Comparison of ENCODE assay signal across 8 mouse cellular contexts in genomic region chr7:116092710-116093465, GRCm38 (mm10). TPM values are rescaled to one million over a fixed set of nuclear protein-coding genes. Genes with fewer than 3 reads are reported as not detected.
DNase-seq lines count a peak whose midpoint lies in the region; ATAC-seq and TF ChIP-seq lines count a peak whose summit lies in the region.

No protein-coding gene starts in this region.

- H3K9ac ChIP-seq in heart, embryonic 12.5 days: peak overlapping the region; percentile 77
- H3K9ac ChIP-seq in kidney, postnatal 0 days (ENCODE audit: low read depth, low read length): peak overlapping the region; percentile 89
- H3K9ac ChIP-seq in liver, embryonic 11.5 days (ENCODE audit: low read depth, low read length): peak overlapping the region; percentile 86
- peak overlapping the region; percentile 75 for H3K9ac ChIP-seq in stomach, embryonic 14.5 days (replicated peaks; ENCODE audit: low read depth, low read length)

- peak; percentile 96 for ATAC-seq in erythroid progenitor cell, adult 5-6 weeks (replicated peaks; ENCODE audit: low FRiP score, poor library complexity, severe bottlenecking)
- peak; percentile 100 for ATAC-seq in heart, embryonic 12.5 days (ENCODE audit: insufficient number of reproducible peaks, low FRiP score)
- ATAC-seq in kidney, postnatal 0 days (replicated peaks; ENCODE audit: low FRiP score, low read depth): peak; percentile 100
- peak; percentile 100 for ATAC-seq in liver, embryonic 11.5 days (replicated peaks; ENCODE audit: low FRiP score)
- ATAC-seq in stomach, embryonic 14.5 days (ENCODE audit: insufficient number of reproducible peaks, insufficient read depth, low FRiP score, low read depth): peak; percentile 100

- H3K36me3 ChIP-seq in heart, embryonic 12.5 days: no peaks in the 10 kb centered on the region
- no peaks in the 10 kb centered on the region for H3K36me3 ChIP-seq in kidney, postnatal 0 days (ENCODE audit: insufficient read depth, low read length)
- H3K36me3 ChIP-seq in liver, embryonic 11.5 days (ENCODE audit: control insufficient read depth, insufficient read depth, low read length): no peaks in the 10 kb centered on the region
- no peaks in the 10 kb centered on the region for H3K36me3 ChIP-seq in stomach, embryonic 14.5 days (ENCODE audit: control insufficient read depth, insufficient read depth, low read length)

- TF ChIP-seq CTCF in kidney, postnatal 0 days (IDR thresholded peaks at IDR 0.05; ENCODE audit: low read depth): peak; percentile 45

- H3K4me1 ChIP-seq in heart, embryonic 12.5 days (replicated peaks): peaks cover 12% of the 10 kb centered on the region
- 0 out of 2 replicates have a peak, but pooled peaks cover 3% of the 10 kb centered on the region for H3K4me1 ChIP-seq in kidney, postnatal 0 days (replicated peaks; ENCODE audit: insufficient read depth, low read length)
- peaks cover 21% of the 10 kb centered on the region for H3K4me1 ChIP-seq in liver, embryonic 11.5 days (replicated peaks; ENCODE audit: control insufficient read depth, insufficient read depth, low read length)
- H3K4me1 ChIP-seq in stomach, embryonic 14.5 days (ENCODE audit: control insufficient read depth, insufficient read depth, low read length): peaks cover 10% of the 10 kb centered on the region; the same call in 1 of the 2 replicates

- peak overlapping the region; percentile 89 for H3K4me2 ChIP-seq in heart, embryonic 12.5 days
- H3K4me2 ChIP-seq in kidney, postnatal 0 days (ENCODE audit: low read length): peak overlapping the region; percentile 81
- peak overlapping the region; percentile 92 for H3K4me2 ChIP-seq in liver, embryonic 11.5 days
- peak overlapping the region; percentile 35 for H3K4me2 ChIP-seq in stomach, embryonic 14.5 days (replicated peaks; ENCODE audit: low read depth, low read length)

- DNase-seq in CD4-positive helper T cell, adult 2 months (ENCODE audit: low read depth, low spot score): peak; percentile 96
- DNase-seq in brain, embryonic 18.5 days (ENCODE audit: low read depth, low spot score): peak; percentile 96
- DNase-seq in kidney, postnatal 0 days (ENCODE audit: low spot score): peak; percentile 99
- DNase-seq in liver, embryonic 11.5 days (ENCODE audit: low spot score): peak; percentile 92
- peak; percentile 97 for DNase-seq in naive thymus-derived CD4-positive, alpha-beta T cell, adult 2 months (ENCODE audit: low read depth)

- no peaks in the 10 kb centered on the region for H3K9me3 ChIP-seq in heart, embryonic 12.5 days (replicated peaks)
- no peaks in the 10 kb centered on the region for H3K9me3 ChIP-seq in kidney, postnatal 0 days (replicated peaks; ENCODE audit: low read length)
- H3K9me3 ChIP-seq in liver, embryonic 11.5 days (ENCODE audit: control insufficient read depth, low read length): no peaks in the 10 kb centered on the region
- no peaks in the 10 kb centered on the region for H3K9me3 ChIP-seq in stomach, embryonic 14.5 days (ENCODE audit: control insufficient read depth, low read depth, low read length)

- under 1% methylated on average over 38 of the region's 38 CpGs for WGBS in heart, embryonic 12.5 days
- under 1% methylated on average over 38 of the region's 38 CpGs for WGBS in kidney, postnatal 0 days
- WGBS in liver, embryonic 11.5 days: under 1% methylated on average over 38 of the region's 38 CpGs
- WGBS in stomach, embryonic 14.5 days: under 1% methylated on average over 38 of the region's 38 CpGs

- H3K27ac ChIP-seq in heart, embryonic 12.5 days (ENCODE audit: poor library complexity, severe bottlenecking): peak overlapping the region; percentile 93
- peak overlapping the region; percentile 94 for H3K27ac ChIP-seq in kidney, postnatal 0 days
- H3K27ac ChIP-seq in liver, embryonic 11.5 days (ENCODE audit: low read depth, low read length): peak overlapping the region; percentile 80
- H3K27ac ChIP-seq in stomach, embryonic 14.5 days (ENCODE audit: low read length): peak overlapping the region; percentile 66

- H3K4me3 ChIP-seq in heart, embryonic 12.5 days: peak overlapping the region; percentile 65
- peak overlapping the region; percentile 72 for H3K4me3 ChIP-seq in kidney, postnatal 0 days (replicated peaks; ENCODE audit: low read depth, low read length)
- H3K4me3 ChIP-seq in liver, embryonic 11.5 days (ENCODE audit: low read depth, low read length): peak overlapping the region; percentile 65
- H3K4me3 ChIP-seq in stomach, embryonic 14.5 days (ENCODE audit: low read depth, low read length): peak overlapping the region; percentile 67

- H3K27me3 ChIP-seq in heart, embryonic 12.5 days (replicated peaks): no peaks in the 10 kb centered on the region
- H3K27me3 ChIP-seq in kidney, postnatal 0 days (ENCODE audit: insufficient read depth, low read length): no peaks in the 10 kb centered on the region
- H3K27me3 ChIP-seq in liver, embryonic 11.5 days (replicated peaks; ENCODE audit: control insufficient read depth, insufficient read depth, low read length): no peaks in the 10 kb centered on the region
- no peaks in the 10 kb centered on the region for H3K27me3 ChIP-seq in stomach, embryonic 14.5 days (ENCODE audit: control insufficient read depth, insufficient read depth, low read length)

RNA-seq across cellular contexts. Expression of gene Gm4353, which starts 8.5 kb away (rescaled TPM):
- not detected in 2 replicates for total RNA-seq in erythroid progenitor cell, adult 5-6 weeks (2015; ENCODE audit: low replicate concordance)
- total RNA-seq in erythroid progenitor cell, adult 5-6 weeks (2017; ENCODE audit: low replicate concordance): 0.77 and 1.2 TPM in 2 replicates
- 0.79 TPM in 1 of 2 replicates, not detected in the other for polyA plus RNA-seq in heart, embryonic 12.5 days (2016; fragmentation: Nextera tagmentation; extraction: Ambion mirVana)
- polyA plus RNA-seq in kidney, postnatal 0 days (2015; fragmentation: Nextera tagmentation; extraction: Ambion mirVana): 0.61 and 0.86 TPM in 2 replicates
- polyA plus RNA-seq in liver, embryonic 11.5 days (2014; fragmentation: Nextera tagmentation; extraction: Ambion mirVana): 0.78 and 0.93 TPM in 2 replicates
- polyA plus RNA-seq in stomach, embryonic 14.5 days (2014; fragmentation: Nextera tagmentation; extraction: Ambion mirVana): 0.71 and 1.2 TPM in 2 replicates

RNA-seq across cellular contexts. Expression of gene 1110004F10Rik, which starts 53.7 kb away (rescaled TPM):
- total RNA-seq in erythroid progenitor cell, adult 5-6 weeks (2015; ENCODE audit: low replicate concordance): 50.7 and 81.8 TPM in 2 replicates
- total RNA-seq in erythroid progenitor cell, adult 5-6 weeks (2017; ENCODE audit: low replicate concordance): 46.9 and 76.1 TPM in 2 replicates
- polyA plus RNA-seq in heart, embryonic 12.5 days (2016; fragmentation: Nextera tagmentation; extraction: Ambion mirVana): 173 and 190 TPM in 2 replicates
- 251 and 271 TPM in 2 replicates for polyA plus RNA-seq in kidney, postnatal 0 days (2015; fragmentation: Nextera tagmentation; extraction: Ambion mirVana)
- polyA plus RNA-seq in liver, embryonic 11.5 days (2014; fragmentation: Nextera tagmentation; extraction: Ambion mirVana): 247 and 252 TPM in 2 replicates
- 271 and 275 TPM in 2 replicates for polyA plus RNA-seq in stomach, embryonic 14.5 days (2014; fragmentation: Nextera tagmentation; extraction: Ambion mirVana)

RNA-seq across cellular contexts. Expression of gene Sox6, which starts 54.3 kb away (rescaled TPM):
- 1,078 and 1,095 TPM in 2 replicates for total RNA-seq in erythroid progenitor cell, adult 5-6 weeks (2015; ENCODE audit: low replicate concordance)
- total RNA-seq in erythroid progenitor cell, adult 5-6 weeks (2017; ENCODE audit: low replicate concordance): 892 and 1,010 TPM in 2 replicates
- polyA plus RNA-seq in heart, embryonic 12.5 days (2016; fragmentation: Nextera tagmentation; extraction: Ambion mirVana): 32.5 and 33.2 TPM in 2 replicates
- 24.3 and 29.3 TPM in 2 replicates for polyA plus RNA-seq in kidney, postnatal 0 days (2015; fragmentation: Nextera tagmentation; extraction: Ambion mirVana)
- 37.0 and 37.1 TPM in 2 replicates for polyA plus RNA-seq in liver, embryonic 11.5 days (2014; fragmentation: Nextera tagmentation; extraction: Ambion mirVana)
- 38.7 and 40.6 TPM in 2 replicates for polyA plus RNA-seq in stomach, embryonic 14.5 days (2014; fragmentation: Nextera tagmentation; extraction: Ambion mirVana)

Comparison
In these comparisons a context has a peak if more than half of its experiments do, and no peak if none do; other contexts are left out.
1. Peak in every context shown above with its lines: DNase-seq, ATAC-seq, H3K4me3 ChIP-seq and H3K27ac ChIP-seq.
2. H3K4me2 ChIP-seq: peak in every context shown above with its lines; median percentile 92 in liver, embryonic 11.5 days; 89 in heart, embryonic 12.5 days; 81 in kidney, postnatal 0 days; 35 in stomach, embryonic 14.5 days.